Mouse (Mus musculus) lung, postnatal 0 days (tissue): ENCODE measurements around the gene Gapvd1. TPM values are rescaled to one million over a fixed set of nuclear protein-coding genes. Genes with fewer than 3 reads are reported as not detected.
A peak's percentile ranks its signal among the peaks of the same experiment; 100 is the strongest.

Experiments
- ATAC-seq: fragments of 200-750 bp; cut with Nextera tagmentation; 2 replicates; pipeline ENCODE4 v1.8.0; 2017; ENCODE audit warnings: moderate library complexity
- DNase-seq: peaks from one replicate; pipeline ENCODE4 v3.0.0-alpha.2; 2016; ENCODE audit warnings: low spot score
- H3K27ac ChIP-seq: fragments of 300-500 bp; sonication (generic); 2 replicates; pipeline ENCODE4 v1.5.1; 2014; ENCODE audit warnings: antibody characterized with exemption, mild to moderate bottlenecking, low read length, mixed read lengths
- H3K27me3 ChIP-seq: fragments of 300-500 bp; sonication (generic); replicated peaks from 2 replicates; pipeline ENCODE4 v1.6.1; 2014; ENCODE audit warnings: low read length, mixed read lengths; ENCODE audit not compliant: insufficient read depth
- H3K36me3 ChIP-seq: fragments of 300-500 bp; sonication (generic); 2 replicates; pipeline ENCODE4 v1.6.1; 2014; ENCODE audit warnings: low read length, mixed read lengths; ENCODE audit not compliant: insufficient read depth
- H3K4me1 ChIP-seq: fragments of 300-500 bp; sonication (generic); 2 replicates; pipeline ENCODE4 v1.6.1; 2014; ENCODE audit warnings: antibody characterized with exemption, low read depth, low read length, mixed read lengths; ENCODE audit not compliant: insufficient read depth
- H3K4me2 ChIP-seq: fragments of 300-500 bp; sonication (generic); replicated peaks from 2 replicates; pipeline ENCODE4 v1.6.1; 2014; ENCODE audit warnings: low read depth, mild to moderate bottlenecking, low read length, moderate library complexity, mixed read lengths
- H3K4me3 ChIP-seq: fragments of 300-500 bp; sonication (generic); 2 replicates; pipeline ENCODE4 v1.5.1; 2014; ENCODE audit warnings: low read depth, low read length
- H3K9ac ChIP-seq: fragments of 300-500 bp; sonication (generic); replicated peaks from 2 replicates; pipeline ENCODE4 v1.6.1; 2014; ENCODE audit warnings: low read depth, mild to moderate bottlenecking
- H3K9me3 ChIP-seq: fragments of 300-500 bp; sonication (generic); 2 replicates; pipeline ENCODE4 v1.6.1; 2016; ENCODE audit warnings: low read length, mixed read lengths
- CTCF ChIP-seq: IDR thresholded peaks from 2 replicates; pipeline ENCODE4 v1.5.1; 2016; ENCODE audit warnings: antibody characterized with exemption, mild to moderate bottlenecking
- EP300 ChIP-seq: IDR thresholded peaks from 2 replicates; pipeline ENCODE4 v1.6.1; 2016; ENCODE audit warnings: antibody characterized with exemption, mild to moderate bottlenecking, control low read depth
- whole genome bisulfite sequencing: fragments of 180-500 bp; shearing (Covaris S2); extraction: QIAGEN DNeasy Blood & Tissue Kit; methylation state at CpG from one replicate; pipeline ENCODE4 v1.1.7; 2014; 5-methylcytosine and 5-hydroxymethylcytosine counted together
- polyA plus RNA-seq: library from polyadenylated mRNA; unstranded; fragments of >200 nt; fragmentation: Nextera tagmentation; extraction: Ambion mirVana; gene quantifications from 2 replicates; pipeline ENCODE4 v1.2.1, GENCODE M21; 2015

Gapvd1 gene
- polyA plus RNA-seq, 1 experiment from 2014 or later = 50.1 TPM

DNA sequence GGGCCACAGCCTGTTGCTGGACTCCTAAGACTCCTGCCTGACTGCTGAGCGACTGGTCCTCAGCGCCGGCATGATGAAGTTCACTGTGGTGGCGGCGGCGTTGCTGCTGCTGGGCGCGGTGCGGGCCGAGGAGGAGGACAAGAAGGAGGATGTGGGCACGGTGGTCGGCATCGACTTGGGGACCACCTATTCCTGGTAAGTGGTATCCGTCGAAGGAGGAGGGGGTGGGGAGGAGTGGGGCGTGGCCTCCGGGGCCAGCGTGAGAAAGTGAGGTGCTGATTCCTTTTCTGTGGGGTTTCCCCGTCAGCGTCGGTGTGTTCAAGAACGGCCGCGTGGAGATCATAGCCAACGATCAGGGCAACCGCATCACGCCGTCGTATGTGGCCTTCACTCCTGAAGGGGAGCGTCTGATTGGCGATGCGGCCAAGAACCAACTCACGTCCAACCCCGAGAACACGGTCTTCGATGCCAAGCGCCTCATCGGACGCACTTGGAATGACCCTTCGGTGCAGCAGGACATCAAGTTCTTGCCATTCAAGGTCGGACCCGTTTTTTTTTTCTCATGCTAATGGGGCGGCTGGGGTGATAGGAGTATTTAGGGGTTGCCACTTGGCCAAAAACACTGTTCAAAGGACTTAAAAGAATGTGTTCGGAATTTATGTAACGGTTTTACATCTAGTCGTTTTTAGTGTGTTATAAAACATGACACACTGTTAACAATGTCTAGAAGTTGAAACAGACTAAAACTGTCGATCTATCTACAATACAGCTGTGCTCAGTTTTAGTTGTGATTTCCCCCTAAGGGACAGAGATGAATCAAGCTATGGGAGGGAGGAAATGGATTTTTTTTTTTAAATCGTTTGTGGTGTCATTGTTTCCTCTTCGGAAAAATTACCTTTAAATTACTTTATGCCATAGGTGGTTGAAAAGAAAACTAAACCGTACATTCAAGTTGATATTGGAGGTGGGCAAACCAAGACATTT, 17.5 kb upstream of the Gapvd1 start:
- Histone ChIP-seq H3K4me2 (peak overlapping the region; percentile 62), H3K9ac (peak overlapping the region; percentile 90), H3K27me3 (no peaks in the 10 kb centered on the region), H3K27ac (peak overlapping the region; percentile 91), H3K9me3 (no peaks in the 10 kb centered on the region), H3K36me3 (peaks cover 27% of the 10 kb centered on the region; the same call in 1 of the 2 replicates), H3K4me1 (peaks cover 12% of the 10 kb centered on the region; the same call in 1 of the 2 replicates), H3K4me3 (peak overlapping the region; percentile 96)
- TF ChIP-seq CTCF (no peak), EP300 (no peak)
- 2% methylated on average over 50 of the region's 50 CpGs for WGBS
- DNase-seq (peak; percentile 60), ATAC-seq (peak; percentile 1)

DNA sequence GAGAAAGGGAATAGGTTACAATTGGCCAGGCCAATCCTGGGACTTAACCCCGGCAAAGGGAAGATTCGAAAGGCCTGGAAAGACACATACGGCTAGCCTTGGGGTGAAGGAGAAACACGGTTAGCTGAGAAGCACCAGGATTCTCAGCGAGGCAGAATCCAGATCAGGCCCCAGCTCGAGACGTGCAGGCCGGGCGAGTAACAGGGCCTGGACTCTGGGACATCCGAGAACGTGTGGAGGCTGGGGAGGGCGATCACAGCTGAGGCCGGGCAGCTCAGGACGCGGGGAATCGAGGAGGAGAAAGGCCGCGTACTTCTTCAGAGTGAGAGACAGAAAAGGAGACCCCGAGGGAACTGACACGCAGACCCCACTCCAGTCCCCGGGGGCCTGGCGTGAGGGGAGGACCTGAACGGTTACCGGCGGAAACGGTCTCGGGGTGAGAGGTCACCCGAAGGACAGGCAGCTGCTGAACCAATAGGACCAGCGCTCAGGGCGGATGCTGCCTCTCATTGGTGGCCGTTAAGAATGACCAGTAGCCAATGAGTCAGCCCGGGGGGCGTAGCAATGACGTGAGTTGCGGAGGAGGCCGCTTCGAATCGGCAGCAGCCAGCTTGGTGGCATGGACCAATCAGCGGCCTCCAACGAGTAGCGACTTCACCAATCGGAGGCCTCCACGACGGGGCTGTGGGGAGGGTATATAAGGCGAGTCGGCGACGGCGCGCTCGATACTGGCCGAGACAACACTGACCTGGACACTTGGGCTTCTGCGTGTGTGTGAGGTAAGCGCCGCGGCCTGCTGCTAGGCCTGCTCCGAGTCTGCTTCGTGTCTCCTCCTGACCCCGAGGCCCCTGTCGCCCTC, 16.6 kb upstream of the Gapvd1 start, which contains the start of gene Hspa5:
TSS of gene Hspa5 (plus strand) at position 603 of the 859 bp plus-strand sequence.
- no peaks in the 10 kb centered on the region for H3K27me3 ChIP-seq
- no peaks in the 10 kb centered on the region for H3K9me3 ChIP-seq
- H3K4me2 ChIP-seq = peak within 1 kb of the TSS; percentile 71
- peak within 1 kb of the TSS; percentile 95 for H3K9ac ChIP-seq
- H3K27ac ChIP-seq = peak within 1 kb of the TSS; percentile 93
- H3K4me3 ChIP-seq = peak within 1 kb of the TSS; percentile 96
- H3K4me1 ChIP-seq = peaks cover 12% of the 10 kb centered on the region; the same call in 1 of the 2 replicates
- DNase-seq (peak; percentile 100), ATAC-seq (peak; percentile 99)
- under 1% methylated on average over 60 of the region's 60 CpGs for WGBS
- H3K36me3 ChIP-seq = peaks cover 27% of the 10 kb centered on the region; the same call in 1 of the 2 replicates
- TF ChIP-seq EP300 (no peak), CTCF (no peak)

DNA sequence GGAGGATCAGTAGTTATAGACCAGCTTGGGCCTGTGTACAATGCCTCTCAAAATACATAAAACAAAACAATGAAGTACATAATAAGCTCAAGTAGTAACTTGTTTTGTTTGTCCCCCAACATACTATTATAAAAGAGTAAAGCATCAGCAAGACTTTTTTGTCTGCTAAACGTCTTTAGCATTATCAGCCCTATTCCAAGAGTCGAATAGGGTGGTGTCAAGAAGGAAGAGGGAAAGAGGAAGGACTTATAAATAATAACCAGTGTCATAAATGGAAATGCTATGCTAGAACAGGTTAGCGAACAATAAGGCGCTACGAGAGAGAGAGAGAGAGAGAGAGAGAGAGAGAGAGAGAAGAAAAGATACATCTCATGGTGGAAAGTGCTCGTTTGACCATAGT, 15.9 kb upstream of the Gapvd1 start:
- under 1% methylated on average over 6 of the region's 6 CpGs for WGBS
- no peak for ATAC-seq

DNA sequence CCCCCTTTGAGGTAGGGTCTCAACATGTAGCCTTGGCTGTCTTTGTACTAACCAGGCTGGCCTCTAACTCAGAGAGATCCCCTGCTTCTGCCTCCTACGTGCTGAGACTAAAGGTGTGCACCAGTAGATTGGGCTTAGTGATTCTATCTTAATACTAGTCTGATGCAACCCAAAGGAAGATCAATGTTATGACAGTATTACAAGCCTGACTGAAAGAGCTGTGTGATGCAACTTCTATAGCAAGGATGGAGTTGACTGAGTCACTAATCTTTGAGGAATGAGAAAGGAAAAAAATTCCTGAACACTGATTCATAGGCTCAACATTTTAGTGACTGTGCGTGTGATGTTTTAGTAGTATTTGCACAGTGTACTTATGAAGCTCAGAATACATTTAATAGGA, 15.0 kb upstream of the Gapvd1 start:
- Histone ChIP-seq H3K27me3 (no peaks in the 10 kb centered on the region), H3K4me3 (no peak overlapping the region), H3K4me2 (no peak overlapping the region), H3K9me3 (no peaks in the 10 kb centered on the region), H3K4me1 (peaks cover 12% of the 10 kb centered on the region; the same call in 1 of the 2 replicates), H3K9ac (no peak overlapping the region), H3K36me3 (peaks cover 13% of the 10 kb centered on the region; the same call in 1 of the 2 replicates), H3K27ac (no peak overlapping the region)
- no peak for TF ChIP-seq CTCF
- no peak for TF ChIP-seq EP300
- 74% methylated on average over 2 of the region's 2 CpGs for WGBS
- DNase-seq (peak; percentile 50), ATAC-seq (no peak)

More for the DNA sequence above, 15.9 kb upstream of the Gapvd1 start:
- H3K9me3 ChIP-seq = no peaks in the 10 kb centered on the region
- H3K4me2 ChIP-seq = peak overlapping the region; percentile 71
- DNase-seq = no peak
- peak overlapping the region; percentile 96 for H3K4me3 ChIP-seq
- peak overlapping the region; percentile 95 for H3K9ac ChIP-seq
- H3K4me1 ChIP-seq = peaks cover 12% of the 10 kb centered on the region; the same call in 1 of the 2 replicates
- peak overlapping the region; percentile 93 for H3K27ac ChIP-seq
- peaks cover 21% of the 10 kb centered on the region; the same call in 1 of the 2 replicates for H3K36me3 ChIP-seq
- no peak for TF ChIP-seq CTCF
- TF ChIP-seq EP300 = no peak
- H3K27me3 ChIP-seq = no peaks in the 10 kb centered on the region

DNA sequence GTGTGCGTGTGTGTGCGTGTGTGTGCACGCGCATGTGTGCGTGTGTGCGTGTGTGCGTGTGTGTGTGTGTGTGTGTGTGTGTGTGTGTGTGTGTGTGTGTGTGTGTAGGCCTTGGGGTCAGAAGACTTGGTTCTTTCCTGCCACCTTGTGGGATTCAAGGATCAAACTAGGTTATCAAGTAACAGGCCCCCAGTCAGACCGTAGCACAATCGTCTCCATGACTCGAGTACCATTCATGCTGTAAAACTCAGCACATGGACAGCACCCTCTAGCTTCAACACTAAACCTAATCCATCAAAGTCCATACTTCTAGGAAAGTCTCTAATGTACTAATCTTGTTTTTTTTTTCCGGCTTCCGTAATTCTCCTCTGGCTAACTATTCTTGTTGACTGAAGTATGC, 9.8 kb upstream of the Gapvd1 start:
- no peaks in the 10 kb centered on the region for H3K27me3 ChIP-seq
- H3K4me1 ChIP-seq = no peaks in the 10 kb centered on the region
- WGBS = 49% methylated on average over 12 of the region's 12 CpGs
- DNase-seq (no peak), ATAC-seq (no peak)
- no peak overlapping the region for H3K4me2 ChIP-seq
- H3K36me3 ChIP-seq = no peaks in the 10 kb centered on the region
- H3K27ac ChIP-seq = no peak overlapping the region
- no peak overlapping the region for H3K9ac ChIP-seq
- no peaks in the 10 kb centered on the region for H3K9me3 ChIP-seq
- no peak overlapping the region for H3K4me3 ChIP-seq
- TF ChIP-seq EP300 = no peak
- TF ChIP-seq CTCF = no peak
